Mouse (Mus musculus): ENCODE measurements around the gene Hddc3.

Hddc3 gene

GRCm38 (mm10) chr7:80400099-80400498 lies 57.2 kb downstream of the Hddc3 start:
- DNase-seq (ENCODE audit: low spot score): no peak

Measured in testis, postnatal 10 days (tissue).